Mouse (Mus musculus): ENCODE results near the gene Rfx2.
A peak's percentile ranks its signal among the peaks of the same experiment; 100 is the strongest.

Gene Rfx2

GRCm38 (mm10) chr17:56832918-56833317 lies 2.1 kb upstream of the Rfx2 start:
- no peak for DNase-seq (ENCODE audit: low read depth, low spot score)

- peak; percentile 99 for DNase-seq (ENCODE audit: low read depth, low spot score)
These were observed 451 bp upstream of the Rfx2 start for GRCm38 (mm10) chr17:56831111-56831816.

GRCm38 (mm10) chr17:56829795-56830194 lies 1.0 kb downstream of the Rfx2 start:
- DNase-seq (ENCODE audit: low read depth, low spot score): no peak

GRCm38 (mm10) chr17:56829171-56829570 lies 1.6 kb downstream of the Rfx2 start:
- no peak for DNase-seq (ENCODE audit: low read depth, low spot score)

- DNase-seq (ENCODE audit: low read depth, low spot score): peak; percentile 59
These were observed 4.1 kb downstream of the Rfx2 start for GRCm38 (mm10) chr17:56826718-56827117.

- no peak for DNase-seq (ENCODE audit: low read depth, low spot score)
These were observed 7.5 kb downstream of the Rfx2 start for GRCm38 (mm10) chr17:56823352-56823751.

GRCm38 (mm10) chr17:56822380-56822779 lies 8.4 kb downstream of the Rfx2 start:
- DNase-seq (ENCODE audit: low read depth, low spot score): no peak

- DNase-seq (ENCODE audit: low read depth, low spot score): peak; percentile 65
These were observed 11.1 kb downstream of the Rfx2 start for GRCm38 (mm10) chr17:56819694-56820111.

- no peak for DNase-seq (ENCODE audit: low read depth, low spot score)
These were observed 11.7 kb downstream of the Rfx2 start for GRCm38 (mm10) chr17:56819032-56819545.

- peak; percentile 32 for DNase-seq (ENCODE audit: low read depth, low spot score)
These were observed 12.7 kb downstream of the Rfx2 start for GRCm38 (mm10) chr17:56818067-56818636.

GRCm38 (mm10) chr17:56815057-56815345 lies 15.8 kb downstream of the Rfx2 start:
- no peak for DNase-seq (ENCODE audit: low read depth, low spot score)

- DNase-seq (ENCODE audit: low read depth, low spot score): peak; percentile 57
These were observed 16.3 kb downstream of the Rfx2 start for GRCm38 (mm10) chr17:56814316-56815056.

- no peak for DNase-seq (ENCODE audit: low read depth, low spot score)
These were observed 20.6 kb downstream of the Rfx2 start for GRCm38 (mm10) chr17:56810245-56810644.

- DNase-seq (ENCODE audit: low read depth, low spot score): peak; percentile 77
These were observed 22.3 kb downstream of the Rfx2 start for GRCm38 (mm10) chr17:56808518-56808917.

GRCm38 (mm10) chr17:56805784-56806183 lies 25.0 kb downstream of the Rfx2 start:
- DNase-seq (ENCODE audit: low read depth, low spot score): no peak

- DNase-seq (ENCODE audit: low read depth, low spot score): no peak
These were observed 25.9 kb downstream of the Rfx2 start for GRCm38 (mm10) chr17:56804952-56805351.

GRCm38 (mm10) chr17:56802065-56802464 lies 28.7 kb downstream of the Rfx2 start:
- no peak for DNase-seq (ENCODE audit: low read depth, low spot score)

GRCm38 (mm10) chr17:56799276-56799675 lies 31.5 kb downstream of the Rfx2 start:
- DNase-seq (ENCODE audit: low read depth, low spot score): no peak

GRCm38 (mm10) chr17:56793614-56794319 lies 37.0 kb downstream of the Rfx2 start:
- DNase-seq (ENCODE audit: low read depth, low spot score): no peak

GRCm38 (mm10) chr17:56792588-56792987 lies 38.2 kb downstream of the Rfx2 start:
- DNase-seq (ENCODE audit: low read depth, low spot score): no peak

GRCm38 (mm10) chr17:56789286-56789685 lies 41.5 kb downstream of the Rfx2 start:
- no peak for DNase-seq (ENCODE audit: low read depth, low spot score)

- DNase-seq (ENCODE audit: low read depth, low spot score): no peak
These were observed 41.9 kb downstream of the Rfx2 start for GRCm38 (mm10) chr17:56788886-56789285.

Measured in CD4-positive, CD25-positive, alpha-beta regulatory T cell, adult 2 months (primary cell).